Mouse (Mus musculus): ENCODE measurements around the gene Cfap300.

The Cfap300 gene

DNA sequence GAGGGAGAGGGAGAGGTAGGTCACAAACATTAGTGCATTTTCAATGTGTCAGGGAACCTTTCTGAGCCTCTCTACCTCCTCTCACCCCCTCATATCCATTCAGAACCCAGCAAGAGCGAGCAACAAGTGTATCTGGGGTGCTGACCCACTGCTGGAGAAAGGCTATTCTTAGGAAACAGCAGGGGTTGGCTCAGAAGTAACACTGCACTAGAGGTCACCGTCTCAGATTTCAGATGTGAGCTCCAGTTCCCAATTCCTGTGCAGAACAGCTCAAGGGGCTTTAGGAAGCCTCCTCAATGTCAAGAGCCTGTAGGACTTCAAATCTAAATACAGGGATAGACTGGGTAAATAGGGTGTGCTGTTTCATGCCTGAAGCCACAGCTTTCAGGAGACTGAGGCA is 59.0 kb downstream of the Cfap300 start:
- DNase-seq (ENCODE audit: low spot score) = no peak

- no peak for DNase-seq (ENCODE audit: low spot score)
Observed at GRCm38 (mm10) chr9:7980162-7980561, 62.5 kb downstream of the Cfap300 start.

DNA sequence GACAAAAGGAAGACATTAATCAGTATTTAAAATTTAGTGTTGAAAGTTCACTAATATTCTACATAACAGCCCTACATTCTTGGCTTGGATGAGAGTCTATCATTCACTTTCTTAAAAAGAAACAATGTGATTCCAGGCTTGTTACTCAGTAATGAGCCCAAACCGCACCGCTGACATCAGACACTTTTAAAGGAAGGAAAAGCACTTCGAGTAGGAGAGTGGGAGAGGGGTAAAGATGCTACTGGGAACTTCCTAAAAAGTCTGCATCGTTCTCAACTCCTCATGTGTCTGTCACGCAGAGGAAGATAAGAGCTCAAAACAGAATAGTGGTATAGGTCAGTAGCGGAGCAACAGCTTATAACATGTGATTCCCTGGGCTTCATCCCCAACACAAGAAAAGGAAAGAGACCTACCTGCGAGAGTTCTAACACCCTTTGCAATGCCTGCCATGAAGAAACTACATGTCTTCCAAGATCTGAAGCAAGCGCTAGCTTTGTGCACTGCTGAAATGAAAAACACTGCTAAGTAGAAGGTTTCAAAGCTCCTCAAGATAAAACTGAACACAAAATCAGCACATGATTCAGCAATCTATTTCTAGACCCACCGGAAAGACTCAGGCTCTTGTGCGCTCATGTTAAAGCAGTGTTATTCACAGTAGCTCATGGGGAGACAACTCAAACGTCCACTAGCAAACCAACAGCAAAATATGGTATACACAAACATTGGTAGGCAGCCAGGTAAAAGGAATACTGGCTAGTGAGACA is 63.3 kb downstream of the Cfap300 start:
- no peak for DNase-seq (ENCODE audit: low spot score)

DNA sequence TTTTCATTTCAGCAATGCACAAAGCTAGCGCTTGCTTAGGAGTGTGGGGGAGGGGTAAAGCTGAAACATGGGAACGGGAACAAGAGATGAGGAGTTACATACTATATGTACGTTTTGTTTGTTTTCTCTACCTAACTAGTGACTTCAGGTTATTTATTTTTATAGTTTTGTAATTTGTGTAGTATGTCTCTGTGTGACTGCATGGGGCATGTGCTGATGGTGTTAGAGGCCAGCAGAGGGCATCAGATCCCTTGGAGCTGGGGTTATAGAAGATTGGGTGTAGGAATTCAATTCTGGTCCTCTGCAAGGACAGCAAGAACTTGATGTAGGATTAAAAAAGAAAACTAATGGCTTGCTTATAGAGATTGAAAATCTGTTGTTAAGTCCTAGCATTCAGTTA is 64.1 kb downstream of the Cfap300 start:
- no peak for DNase-seq (ENCODE audit: low spot score)

- no peak for DNase-seq (ENCODE audit: low spot score)
Observed at GRCm38 (mm10) chr9:7977587-7977986, 65.0 kb downstream of the Cfap300 start.

- no peak for DNase-seq (ENCODE audit: low spot score)
Observed at GRCm38 (mm10) chr9:7971993-7972392, 70.6 kb downstream of the Cfap300 start.
